Mouse (Mus musculus) CH12F3 (cell line): ENCODE data around the gene Gm648.
"Not testable (repeated sequence)": the region's sequence is repeated elsewhere in the genome, so short reads cannot be mapped to it uniquely, and the experiment has no call there.

ENCODE experiments used
- in situ Hi-C: fragments of 300-500 bp; cut with MboI; formaldehyde crosslinking; loops from 2 replicates; pipeline ENCODE4 v1.14.3; 2020; ENCODE audit warnings: low sequenced_read_pairs

Gene Gm648

GRCm38 (mm10) chrX:56549506-56549905, at the start of gene Gm648:
Gene Gm648, minus strand, starts transcription at chrX:56549606.
- in situ Hi-C loops: loop anchor here (25.0 kb wide), 1 partner anchor 213 kb away; no protein-coding TSS in a partner anchor

- in situ Hi-C loops: no loop called here
Measured at GRCm38 (mm10) chrX:56597887-56598640, 48.7 kb upstream of the Gm648 start, which contains the start of gene Mmgt1. Gene Mmgt1, minus strand, starts transcription at chrX:56598069.

DNA sequence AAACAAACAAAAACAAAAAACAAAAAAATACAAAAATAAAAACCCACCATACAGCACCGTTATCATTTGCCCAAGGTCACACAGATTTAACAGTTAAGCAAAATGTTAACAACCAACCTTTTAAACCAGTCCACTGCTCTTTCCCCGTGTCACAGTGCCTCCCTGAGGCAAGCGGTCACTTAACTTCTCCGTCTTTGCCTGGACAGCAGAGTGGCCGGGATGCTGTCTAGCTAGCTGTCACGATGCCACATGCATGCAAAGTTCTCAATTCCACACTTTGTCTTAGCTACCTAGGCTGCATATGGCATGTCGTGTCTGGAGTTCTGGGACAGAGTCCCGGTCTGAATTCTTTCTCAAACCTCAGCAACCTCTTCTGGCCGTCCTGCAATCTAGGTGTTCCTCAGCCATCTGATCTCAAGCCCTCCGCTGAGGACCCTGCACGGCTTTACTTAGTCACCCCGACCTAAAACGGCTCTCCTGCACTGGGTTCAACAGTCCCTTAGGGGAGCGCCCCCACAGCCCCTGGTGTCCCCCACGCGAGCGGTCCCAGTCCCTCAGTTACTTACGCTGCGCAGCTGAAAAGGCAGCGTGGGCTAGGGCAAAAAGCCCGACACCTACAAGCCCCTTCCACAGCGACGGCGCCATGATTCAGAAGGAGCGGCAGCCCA, 47.9 kb upstream of the Gm648 start:
- in situ Hi-C loops: no loop called here

GRCm38 (mm10) chrX:56578200-56578599, 28.8 kb upstream of the Gm648 start:
- in situ Hi-C loops: no loop called here

DNA sequence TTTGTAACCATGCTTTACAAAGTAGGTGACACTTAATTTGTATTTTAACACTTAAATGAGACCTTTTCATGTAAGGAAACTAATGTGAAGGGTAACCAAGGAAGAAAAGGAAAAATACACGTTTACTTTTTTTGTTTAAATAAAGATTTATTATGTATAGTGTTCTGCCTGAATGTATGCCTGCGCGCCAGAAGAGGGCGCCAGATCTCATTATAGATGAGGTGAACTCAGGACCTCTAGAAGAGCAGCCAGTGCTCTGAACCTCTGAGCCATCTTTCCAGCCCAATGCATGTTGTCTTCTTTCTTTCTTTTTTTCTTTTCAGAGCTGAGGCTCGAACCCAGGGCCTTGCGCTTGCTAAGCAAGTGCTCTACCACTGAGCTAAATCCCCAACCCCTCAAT, 23.1 kb upstream of the Gm648 start:
- in situ Hi-C loops: no loop called here

DNA sequence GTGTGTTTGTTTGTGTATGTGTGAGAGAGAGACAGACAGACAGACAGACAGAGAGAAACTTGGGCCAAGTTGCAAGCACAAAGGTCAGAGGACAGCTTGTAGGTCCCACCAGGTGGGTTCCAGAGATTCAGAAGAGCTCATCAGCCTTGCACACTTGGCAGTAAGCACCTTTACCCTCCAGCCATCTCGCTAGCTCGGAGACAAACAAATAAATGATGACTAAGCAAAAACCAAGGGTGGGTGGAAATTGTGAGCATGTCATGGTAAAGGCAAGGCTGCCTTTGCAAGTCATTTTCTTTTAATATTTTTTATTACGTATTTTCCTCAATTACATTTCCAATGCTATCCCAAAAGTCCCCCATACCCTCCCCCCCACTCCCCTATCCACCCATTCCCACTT, 4.2 kb upstream of the Gm648 start:
- in situ Hi-C loops: no loop called here

GRCm38 (mm10) chrX:56537162-56537561, 12.2 kb downstream of the Gm648 start:
- in situ Hi-C loops: loop anchor here (25.0 kb wide), 1 partner anchor 225 kb away; no protein-coding TSS in a partner anchor

- in situ Hi-C loops: loop anchor here (25.0 kb wide), 1 partner anchor 231 kb away; no protein-coding TSS in a partner anchor
Measured at GRCm38 (mm10) chrX:56531266-56531665, 18.1 kb downstream of the Gm648 start.

DNA sequence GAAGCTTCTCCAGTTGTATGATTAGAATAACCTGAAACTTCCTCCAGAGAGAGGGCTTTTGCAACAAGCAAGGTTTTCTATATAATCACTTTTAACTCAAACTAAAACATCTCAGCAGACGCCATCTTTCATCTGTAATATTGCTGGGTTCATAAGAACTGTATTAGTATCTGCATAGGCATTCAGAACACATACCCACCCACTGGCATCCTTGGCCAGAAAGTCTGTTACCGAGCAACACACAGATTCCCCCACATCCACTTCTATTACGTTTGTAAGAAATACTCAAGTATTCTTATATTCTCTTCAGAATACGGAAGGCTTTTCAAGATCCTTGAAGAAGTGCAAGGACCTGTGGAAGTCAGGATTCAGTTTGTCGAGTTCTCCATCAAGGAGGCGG, 25.0 kb downstream of the Gm648 start, which contains the start of gene Gm10477:
Gene Gm10477 (plus strand): TSS at position 301 of the 400 bp plus-strand sequence.
- in situ Hi-C loops: not testable (repeated sequence)

GRCm38 (mm10) chrX:56497241-56497640, 52.2 kb downstream of the Gm648 start:
- in situ Hi-C loops: no loop called here
